Mouse (Mus musculus): ENCODE measurements around the gene Farp1.

GRCm38 (mm10) chr14:121231232-121231631 lies 196.2 kb downstream of the Farp1 start:
- no peak for TF ChIP-seq CTCF (IDR thresholded peaks at IDR 0.05; ENCODE audit: extremely low read depth, insufficient read length, insufficient replicate concordance, low read depth, low read length)
- no peak for TF ChIP-seq POLR2A (IDR thresholded peaks at IDR 0.05; ENCODE audit: low read depth, low read length)
